Mouse (Mus musculus) bone marrow macrophage, adult 2 months (primary cell): ENCODE measurements around the gene Pnpla6.

Source experiments
- CTCF ChIP-seq: IDR thresholded peaks from 2 replicates; pipeline ENCODE4 v1.5.1; 2012; ENCODE audit warnings: low read depth, mild to moderate bottlenecking, low read length, moderate library complexity
- POLR2A ChIP-seq: IDR thresholded peaks from 2 replicates; pipeline ENCODE4 v1.6.1; 2012; ENCODE audit warnings: mild to moderate bottlenecking, low read depth, low read length, borderline replicate concordance

- TF ChIP-seq POLR2A (no peak), CTCF (no peak)
Measured at GRCm38 (mm10) chr8:3496428-3496748, 18.8 kb upstream of the Pnpla6 start.
